Mouse (Mus musculus): ENCODE measurements around the gene Lrrtm3.

GRCm38 (mm10) chr10:64083813-64084212 is 6.3 kb downstream of the Lrrtm3 start:
- TF ChIP-seq CTCF (IDR thresholded peaks at IDR 0.05; ENCODE audit: low read depth, low read length) (no peak), GATA1 (IDR thresholded peaks at IDR 0.05; ENCODE audit: borderline replicate concordance, low read length) (no peak), TAL1 (conservative IDR thresholded peaks at IDR 0.05; ENCODE audit: low read depth, low read length) (no peak), GATA2 (IDR thresholded peaks at IDR 0.05; ENCODE audit: borderline replicate concordance, low read depth, low read length) (no peak)
